Mouse (Mus musculus): Measurements from ENCODE around the gene Fhit. TPM values are rescaled to one million over a fixed set of nuclear protein-coding genes. Genes with fewer than 3 reads are reported as not detected.

Fhit gene
- total RNA-seq, 2 experiments from 2014 or later, result 3.2 to 5.8 TPM

DNA sequence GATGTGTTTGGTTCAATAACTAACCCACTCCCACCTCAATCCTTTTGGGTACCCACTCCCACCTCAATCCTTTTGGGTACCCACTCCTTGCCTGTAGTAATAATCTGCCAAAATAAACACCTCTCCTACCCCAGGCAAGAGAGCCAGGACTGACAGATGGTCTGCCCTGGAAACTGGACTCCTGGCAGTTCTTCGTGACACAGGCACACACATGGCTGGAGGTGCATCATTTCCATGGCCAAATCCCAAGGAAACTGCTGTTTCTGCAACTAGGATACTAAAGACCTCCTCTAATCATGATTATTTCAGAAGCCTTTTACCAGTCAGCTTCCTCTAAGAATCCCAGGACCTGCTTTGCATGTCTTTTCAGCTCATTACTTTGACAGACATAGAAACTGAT is 756.5 kb downstream of the Fhit start:
- intact Hi-C loops (cut with DNase I), result no loop called here
- peak; percentile 53 for DNase-seq

DNA sequence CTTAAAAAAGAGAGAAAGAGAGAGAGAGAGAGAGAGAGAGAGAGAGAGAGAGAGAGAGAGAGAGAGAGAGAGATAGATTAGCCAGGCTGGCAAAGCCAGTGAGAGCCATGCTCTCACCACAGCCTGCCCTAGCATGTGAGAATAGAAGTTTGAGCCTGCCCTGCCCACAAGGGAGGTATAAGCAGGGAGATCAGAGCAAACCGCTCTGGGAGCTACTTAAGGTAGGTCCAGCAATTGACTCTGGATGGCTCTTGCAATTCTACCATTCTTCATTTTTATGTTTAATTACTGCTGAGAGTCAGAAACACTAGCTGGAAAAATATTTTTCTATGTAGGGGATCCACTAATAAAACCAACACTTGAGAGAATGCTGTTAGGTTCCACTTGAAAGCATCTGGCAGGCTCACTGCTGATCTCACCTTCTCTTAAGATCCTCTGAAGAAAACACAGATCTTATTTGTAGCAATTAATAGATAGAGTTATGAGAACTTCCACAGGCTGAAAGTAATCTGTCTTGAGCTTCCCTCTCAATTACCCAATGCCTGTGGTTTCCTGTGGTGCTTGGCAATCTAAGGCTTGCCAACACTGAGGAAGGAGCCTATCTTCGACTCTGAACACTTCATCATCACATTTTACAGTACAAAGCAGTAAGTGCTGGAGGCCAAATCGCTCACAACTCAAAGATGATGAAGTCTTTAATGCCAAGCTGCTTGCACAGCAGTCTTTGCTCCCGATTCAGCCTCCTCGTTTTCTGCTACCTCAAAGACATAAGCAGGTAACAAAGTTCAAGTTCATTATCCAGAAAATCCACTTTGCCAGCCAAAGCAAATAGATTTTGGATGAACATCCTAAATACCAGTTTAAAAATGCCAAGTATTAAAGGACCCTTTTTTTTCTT is 793.8 kb downstream of the Fhit start:
- DNase-seq, result no peak
- intact Hi-C loops (cut with DNase I), result no loop called here

DNA sequence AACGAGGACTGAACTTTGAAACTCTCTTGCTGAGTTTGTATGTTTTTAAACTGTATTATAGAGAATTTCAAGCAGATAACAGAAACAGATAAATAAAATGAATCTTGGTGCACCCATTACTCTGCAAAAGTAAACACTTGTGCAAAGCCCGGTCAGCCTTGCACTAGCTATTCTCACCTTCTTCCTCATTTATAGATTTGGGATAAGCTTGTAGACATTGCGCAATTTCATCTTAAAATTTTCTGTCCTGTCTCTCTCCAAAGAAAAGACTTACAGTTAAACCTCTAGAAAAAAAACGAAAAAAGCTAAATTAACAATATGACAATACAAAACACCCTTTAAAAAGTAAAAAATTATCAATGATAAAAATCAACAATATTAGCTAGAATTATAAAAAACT is 795.0 kb downstream of the Fhit start:
- intact Hi-C loops (cut with DNase I), result no loop called here
- DNase-seq, result no peak

DNA sequence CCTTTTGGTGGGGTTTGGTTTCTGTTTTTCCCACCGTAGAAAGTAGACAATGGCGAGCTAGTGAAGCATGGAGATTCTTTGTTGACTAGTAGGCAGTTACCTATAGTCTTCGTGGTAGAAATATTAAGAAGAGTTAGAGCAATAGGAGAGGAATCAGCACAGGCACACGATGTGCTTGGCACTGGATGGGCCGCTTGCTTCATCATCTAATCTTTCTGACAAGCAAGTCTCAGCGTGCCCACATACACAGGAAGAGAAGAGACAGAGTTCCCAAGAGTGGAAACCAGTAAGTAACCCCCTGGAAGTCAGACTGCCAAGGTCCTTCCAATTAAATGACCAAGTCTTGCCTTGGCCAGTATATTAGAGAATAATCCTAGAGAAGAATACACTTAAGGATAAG is 797.6 kb downstream of the Fhit start:
- intact Hi-C loops (cut with DNase I), result no loop called here
- DNase-seq, result no peak

DNA sequence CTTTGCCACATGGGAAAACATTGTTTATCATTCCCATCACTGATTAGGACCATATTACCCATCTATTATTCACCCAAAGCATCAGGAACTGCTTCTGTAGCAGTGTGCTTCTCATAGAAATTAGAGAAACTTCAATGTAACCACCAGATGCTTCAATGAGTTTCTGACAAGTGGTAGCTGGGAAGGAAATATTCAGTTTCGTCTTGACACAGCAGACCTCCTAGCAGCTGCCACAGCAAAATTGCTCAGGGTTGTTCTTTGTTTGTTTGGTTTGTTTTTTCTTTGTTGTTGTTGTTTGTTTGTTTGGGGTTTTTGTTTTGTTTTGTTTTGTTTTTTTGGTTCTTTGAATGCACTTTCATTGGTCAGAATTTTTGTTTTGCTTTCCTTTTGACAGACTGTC is 798.5 kb downstream of the Fhit start:
- intact Hi-C loops (cut with DNase I), result no loop called here
- DNase-seq, result no peak

DNA sequence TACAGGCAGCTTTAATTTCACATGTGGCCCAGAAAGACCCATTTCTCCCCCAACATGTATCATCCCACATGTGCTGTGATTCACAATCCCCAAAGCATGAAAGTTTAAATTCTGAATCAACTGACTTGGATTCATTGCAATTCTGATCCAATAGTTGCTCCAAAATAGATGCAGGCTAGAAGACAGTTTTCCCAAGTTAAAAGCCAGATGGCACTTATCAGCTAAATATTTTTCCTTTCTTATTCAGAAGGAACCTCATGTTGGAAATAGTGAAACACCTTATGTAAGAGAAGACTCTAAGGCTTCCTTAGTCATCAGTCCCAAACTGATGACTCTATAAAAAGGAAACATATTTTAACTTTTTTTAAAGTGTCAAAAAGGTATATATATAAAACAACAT is 815.9 kb downstream of the Fhit start:
- no peak for DNase-seq
- intact Hi-C loops (cut with DNase I), result no loop called here

DNA sequence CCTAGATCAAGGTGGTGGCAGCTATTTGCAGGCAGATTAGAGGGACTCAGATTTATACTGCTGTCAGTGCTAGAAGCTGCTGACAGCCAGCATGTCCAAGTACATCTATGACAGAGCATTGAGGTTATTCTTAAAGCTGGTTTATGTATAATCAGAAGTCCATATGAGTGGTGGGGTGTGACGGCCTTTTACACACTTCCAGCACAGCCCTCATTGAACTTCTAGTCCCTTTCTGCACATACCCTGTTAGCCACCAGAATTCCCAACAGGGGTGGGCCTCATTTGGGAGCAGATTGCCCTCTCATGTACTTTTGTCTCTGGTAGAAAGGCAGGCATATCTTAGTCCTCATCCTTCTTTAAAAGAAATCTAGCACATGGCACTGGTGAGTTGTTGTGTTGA is 817.8 kb downstream of the Fhit start:
- intact Hi-C loops (cut with DNase I), result no loop called here

DNA sequence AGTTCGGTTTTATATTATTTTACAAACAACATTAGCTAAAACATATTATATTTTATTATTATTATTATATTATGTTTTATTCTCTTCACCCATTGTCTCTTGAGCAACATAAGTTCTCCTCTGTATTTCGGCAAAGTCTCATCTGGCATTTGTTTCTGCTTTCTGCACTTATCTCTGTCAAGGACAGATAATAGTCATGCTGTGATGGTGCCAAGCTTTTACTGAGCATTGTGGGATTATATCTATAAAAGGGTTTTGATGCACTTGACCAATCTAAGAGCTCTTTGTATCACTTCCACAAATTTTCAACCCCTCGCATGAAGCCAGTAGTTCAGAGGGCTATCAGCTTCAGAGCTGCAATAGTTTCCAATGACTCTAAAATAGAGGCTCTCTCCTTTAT is 845.1 kb downstream of the Fhit start:
- DNase-seq, result no peak
- intact Hi-C loops (cut with DNase I), result no loop called here

More for the DNA sequence above, 817.8 kb downstream of the Fhit start:
- no peak for DNase-seq

DNA sequence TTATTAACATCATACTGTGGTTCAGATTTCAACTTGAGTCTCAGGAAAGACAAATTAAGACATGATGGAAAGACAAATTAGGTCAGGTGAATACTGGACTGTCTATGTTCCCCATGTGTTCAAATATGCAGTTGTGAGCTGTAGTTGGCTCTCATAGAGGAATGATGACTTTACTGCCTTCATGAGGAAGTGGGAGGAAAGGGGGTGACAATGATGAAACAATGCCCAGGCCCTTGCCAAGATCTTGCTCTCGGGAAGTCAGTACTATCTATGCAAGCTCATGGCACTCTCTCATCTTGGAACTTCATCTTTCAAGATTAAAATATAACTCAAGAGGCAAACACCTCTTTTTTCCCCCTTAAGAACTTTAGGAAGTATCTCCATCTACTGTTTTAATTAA is 849.6 kb downstream of the Fhit start:
- no peak for DNase-seq
- intact Hi-C loops (cut with DNase I), result no loop called here

DNA sequence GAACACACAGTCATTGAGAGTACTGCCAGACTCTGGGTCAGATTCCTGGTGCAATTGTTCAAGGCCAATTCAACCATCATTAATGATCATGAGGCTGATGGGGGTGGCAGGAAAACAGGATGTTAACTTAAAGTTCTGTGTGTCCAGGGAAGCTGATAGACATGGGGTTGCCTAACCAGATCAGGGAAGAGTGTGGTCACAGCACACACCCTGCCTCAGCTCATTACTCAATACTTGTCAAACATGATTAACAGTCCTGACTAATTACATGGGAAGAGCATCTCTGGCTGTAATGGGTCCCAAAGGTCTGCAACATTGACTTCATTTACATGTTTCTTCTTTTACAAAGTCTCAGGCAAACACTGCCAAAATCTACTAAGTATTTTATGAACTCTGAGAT is 856.5 kb downstream of the Fhit start:
- intact Hi-C loops (cut with DNase I), result no loop called here
- no peak for DNase-seq

DNA sequence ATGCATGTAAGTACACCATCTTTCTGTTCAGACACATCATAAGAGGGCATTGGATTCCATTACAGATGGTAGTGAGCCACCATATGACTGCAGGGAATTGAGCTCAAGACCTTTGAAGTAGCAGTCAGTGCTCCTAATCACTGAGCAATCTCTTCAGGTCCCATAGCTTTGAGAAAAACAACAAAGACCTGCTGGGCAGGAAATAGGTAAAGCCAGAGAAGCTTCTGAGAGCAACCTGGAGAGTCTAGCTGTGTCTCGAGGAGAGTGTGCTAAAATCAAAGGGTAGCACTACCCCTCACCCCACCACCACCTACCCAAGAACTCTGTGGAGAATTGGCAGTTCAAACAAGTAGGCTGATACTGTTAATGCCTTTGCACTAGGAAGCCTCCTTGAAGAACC is 860.3 kb downstream of the Fhit start:
- no peak for DNase-seq
- intact Hi-C loops (cut with DNase I), result no loop called here

DNA sequence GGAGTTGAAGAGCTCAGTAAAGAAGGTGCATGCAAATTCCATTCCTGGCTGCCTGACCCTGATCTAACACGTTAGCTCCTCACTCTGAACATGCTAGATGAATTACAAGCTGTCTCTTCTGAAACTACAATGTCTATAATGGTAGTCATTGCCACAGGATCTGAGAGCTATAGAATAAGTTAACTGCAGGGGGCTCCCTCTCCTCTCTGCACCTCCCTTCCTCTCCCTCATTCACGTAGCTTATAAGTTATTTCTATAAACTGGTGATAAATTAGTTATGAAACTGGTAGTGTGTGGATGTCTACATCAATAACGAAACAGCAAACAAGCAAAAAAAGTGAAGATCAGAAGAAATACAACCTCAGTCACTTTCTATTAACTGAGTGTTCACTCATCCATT is 860.9 kb downstream of the Fhit start:
- intact Hi-C loops (cut with DNase I), result no loop called here
- no peak for DNase-seq

DNA sequence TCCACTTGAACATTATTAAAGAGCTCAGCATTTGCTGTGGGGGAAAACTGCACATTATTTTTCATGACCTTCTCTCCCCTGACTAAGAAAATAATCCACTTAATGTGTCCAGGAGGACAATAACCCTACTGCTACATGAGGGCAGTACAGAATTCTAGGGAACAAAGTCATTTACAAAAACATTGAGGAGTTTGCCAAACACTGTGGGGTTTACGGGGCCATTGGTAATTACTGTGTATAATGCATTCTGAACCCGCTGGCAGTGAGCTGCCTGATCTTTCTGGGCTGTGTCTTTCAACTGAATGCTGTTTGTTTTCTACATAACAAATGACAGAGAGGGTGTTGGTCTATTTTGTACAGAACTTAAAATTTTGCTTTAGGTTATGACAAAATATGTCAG is 862.8 kb downstream of the Fhit start:
- DNase-seq, result no peak
- intact Hi-C loops (cut with DNase I), result no loop called here

DNA sequence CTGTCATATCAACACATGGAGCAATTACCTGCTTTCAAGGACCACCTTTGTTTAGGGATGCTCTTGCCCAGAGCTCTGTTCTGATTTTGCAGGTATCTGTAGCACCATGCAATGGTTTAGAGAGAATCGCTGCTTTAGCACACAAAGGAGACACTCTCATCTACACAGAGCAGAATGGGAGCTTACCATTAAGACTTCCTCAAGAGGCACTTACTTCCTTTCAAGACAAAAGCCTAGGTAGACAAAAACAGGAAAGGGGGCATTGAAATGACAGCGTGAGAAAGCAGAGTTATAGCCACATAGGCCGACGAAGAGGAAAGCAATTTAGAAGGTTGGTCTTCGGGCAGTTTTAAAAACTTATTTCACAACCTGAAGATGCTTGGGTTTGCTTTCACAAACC is 872.8 kb downstream of the Fhit start:
- no peak for DNase-seq
- intact Hi-C loops (cut with DNase I), result no loop called here

DNA sequence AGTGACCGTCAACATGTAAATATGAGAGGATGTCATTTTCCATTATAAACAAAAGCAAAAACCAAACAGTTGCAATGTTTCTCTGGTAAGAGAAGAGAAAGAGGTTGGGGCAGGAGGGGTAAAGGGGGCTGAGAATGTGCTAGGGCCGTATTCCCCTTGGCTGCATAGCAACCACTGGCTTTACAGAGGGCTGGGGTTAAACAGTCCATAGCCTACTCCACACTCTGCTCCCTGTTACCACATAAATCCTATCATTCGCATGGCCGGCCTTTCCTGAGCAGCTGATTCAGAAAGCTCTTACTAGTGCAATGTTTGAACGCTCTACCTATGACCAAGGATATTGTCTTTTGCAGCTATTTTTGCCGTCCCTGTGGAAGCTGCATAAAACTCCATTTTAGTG is 875.8 kb downstream of the Fhit start:
- intact Hi-C loops (cut with DNase I), result no loop called here
- no peak for DNase-seq

DNA sequence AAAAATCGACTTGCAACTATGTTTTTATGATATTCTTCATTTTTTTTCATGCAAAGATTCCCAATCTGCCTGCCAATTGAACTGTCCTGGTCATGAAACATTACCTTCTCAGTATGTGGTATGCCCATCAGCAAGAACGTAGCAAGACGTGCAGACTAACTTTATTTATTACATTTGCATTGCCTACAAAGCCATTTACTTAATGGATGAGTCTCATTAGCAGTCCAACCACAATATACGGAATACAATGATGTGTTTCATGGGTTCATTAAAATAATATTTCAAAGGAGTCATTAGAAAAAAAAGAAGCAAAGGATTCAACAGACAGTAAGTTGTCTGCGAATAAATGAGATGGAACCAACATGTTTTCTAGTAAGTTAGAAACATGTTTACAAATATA is 933.1 kb downstream of the Fhit start:
- DNase-seq, result no peak
- intact Hi-C loops (cut with DNase I), result no loop called here

DNA sequence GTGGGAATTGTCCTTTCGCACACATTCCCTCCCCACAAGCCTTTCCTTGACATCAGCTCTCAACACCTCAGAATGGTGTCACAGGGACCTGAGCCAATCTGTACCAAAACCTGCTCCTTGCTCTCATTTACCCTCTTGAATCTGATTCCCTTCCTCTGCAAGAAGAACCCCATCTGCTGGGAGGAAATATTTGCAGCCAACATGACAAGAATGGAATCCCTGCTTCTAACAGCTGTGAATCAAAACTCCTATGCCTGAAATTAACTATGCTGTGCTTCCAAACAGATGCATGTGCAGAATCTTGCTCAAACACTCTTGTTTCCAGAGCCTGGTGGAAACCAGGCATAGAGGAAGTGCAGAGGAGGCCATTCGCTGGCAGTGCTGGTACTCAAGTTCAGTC is 940.0 kb downstream of the Fhit start:
- no peak for DNase-seq
- intact Hi-C loops (cut with DNase I), result no loop called here

DNA sequence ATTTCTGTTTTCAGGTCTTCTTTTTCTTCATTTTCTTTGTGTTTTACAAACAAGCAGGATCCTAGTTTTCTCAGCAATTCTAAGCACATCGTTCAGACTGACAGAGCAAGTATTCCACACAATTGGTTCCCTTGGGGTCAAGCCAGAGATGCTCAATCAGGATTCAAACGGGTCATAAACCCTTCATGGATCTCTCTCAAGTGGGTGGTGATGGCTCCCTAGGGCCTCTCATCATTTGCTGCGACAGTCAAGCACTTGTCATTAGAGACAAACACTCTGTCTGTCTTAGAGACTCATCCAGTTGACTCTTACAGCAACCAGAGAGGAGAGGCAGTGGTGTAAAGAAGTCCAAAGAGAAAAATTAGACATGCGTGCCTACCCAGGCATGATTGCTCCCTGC is 948.6 kb downstream of the Fhit start:
- no peak for DNase-seq
- intact Hi-C loops (cut with DNase I), result no loop called here

DNA sequence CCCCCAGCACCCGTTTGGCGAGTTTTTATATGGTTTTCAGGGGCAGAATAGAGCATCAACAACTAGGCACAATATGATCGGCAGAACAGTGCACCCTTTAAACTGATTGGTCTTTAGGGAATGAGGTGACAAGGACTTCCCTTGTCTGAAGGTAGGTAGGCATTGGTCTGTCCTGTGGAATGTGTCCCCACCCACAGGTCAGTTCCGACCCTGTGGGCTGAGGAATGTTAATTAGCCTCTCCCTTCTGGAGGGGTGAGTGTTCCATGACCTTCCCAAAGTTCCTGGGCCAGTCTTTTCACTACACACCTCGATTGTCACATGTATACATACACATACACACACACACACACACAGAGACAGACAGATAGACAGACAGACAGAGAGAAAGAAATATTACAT is 950.7 kb downstream of the Fhit start:
- DNase-seq, result no peak
- intact Hi-C loops (cut with DNase I), result no loop called here

DNA sequence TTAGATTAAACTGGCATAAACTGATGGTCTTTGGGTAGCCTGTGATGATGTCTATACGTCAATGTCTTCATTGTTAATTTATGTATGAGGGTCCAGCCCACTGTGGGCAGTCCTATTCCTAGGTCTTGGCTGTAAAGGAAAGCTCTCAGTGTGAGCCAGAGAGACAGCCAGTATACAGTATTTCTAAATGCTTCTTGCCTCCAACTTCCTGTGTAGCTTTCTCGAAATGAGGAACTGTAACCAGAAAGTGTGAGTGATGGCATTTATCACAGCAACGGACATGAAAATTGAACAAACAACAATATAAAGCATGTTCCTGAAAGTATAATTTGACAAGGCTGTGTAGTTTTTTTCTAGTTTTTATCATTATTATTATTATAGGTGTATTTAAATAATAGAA is 952.8 kb downstream of the Fhit start:
- intact Hi-C loops (cut with DNase I), result no loop called here

DNA sequence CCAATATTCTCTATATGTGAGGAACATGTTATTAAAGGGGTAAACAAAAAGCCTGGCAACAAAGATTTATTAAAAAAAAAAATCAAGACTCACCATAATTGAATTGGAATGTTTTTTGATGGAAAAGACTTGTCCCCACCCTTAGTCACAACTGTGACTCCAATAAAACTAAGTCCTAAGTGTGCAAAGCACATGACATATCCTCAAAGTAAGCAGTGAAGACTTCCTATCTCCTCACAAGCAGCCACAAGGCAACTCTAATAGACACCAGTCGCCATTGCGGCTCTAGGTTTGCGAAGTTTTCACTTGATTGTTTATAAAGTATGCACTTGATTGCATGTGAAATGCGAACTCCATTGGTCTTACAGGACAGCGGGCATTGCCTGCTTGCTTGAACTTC is 956.1 kb downstream of the Fhit start:
- intact Hi-C loops (cut with DNase I), result no loop called here
- DNase-seq, result no peak

More for the DNA sequence above, 952.8 kb downstream of the Fhit start:
- no peak for DNase-seq

DNA sequence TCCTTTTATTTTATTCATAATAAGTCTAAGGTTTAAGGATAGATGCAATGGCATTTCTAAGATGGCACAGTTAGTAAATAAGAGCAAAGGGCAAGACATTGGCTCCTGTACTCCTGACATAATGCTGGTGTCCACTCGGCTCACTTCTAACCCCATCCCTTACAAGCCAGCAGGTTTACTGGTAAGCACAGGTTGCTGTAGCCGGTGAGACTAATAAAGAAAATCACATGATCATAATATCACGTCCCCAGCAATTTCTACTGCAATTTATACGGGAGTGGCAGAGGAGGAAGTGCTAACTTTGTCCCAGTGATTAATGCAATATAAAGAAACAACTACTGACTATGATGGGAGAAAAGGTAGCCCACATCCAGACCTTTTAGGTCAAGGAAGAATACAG is 956.5 kb downstream of the Fhit start:
- DNase-seq, result no peak
- intact Hi-C loops (cut with DNase I), result no loop called here

DNA sequence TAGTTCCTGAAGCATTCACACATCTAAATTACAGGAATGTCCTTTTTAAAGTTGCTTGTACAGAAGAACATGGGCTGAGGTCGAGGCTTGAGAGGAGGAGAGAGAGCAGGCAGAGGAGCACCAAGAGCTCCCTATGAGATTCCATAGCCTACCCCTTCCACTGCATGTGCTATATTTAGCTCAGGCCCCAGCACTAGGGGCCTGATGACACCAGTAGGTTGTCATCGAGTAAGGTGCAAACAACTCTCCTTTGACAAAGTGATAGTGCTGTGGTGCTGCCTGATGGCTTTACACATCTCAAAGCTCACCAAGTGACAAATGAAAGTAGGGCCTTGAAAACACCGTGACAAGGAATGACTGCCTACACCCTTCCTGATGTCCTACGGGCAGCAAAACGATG is 967.7 kb downstream of the Fhit start:
- intact Hi-C loops (cut with DNase I), result no loop called here
- DNase-seq, result no peak

All from left cerebral cortex, postnatal 4 days (tissue).